Mouse (Mus musculus) liver, embryonic 11.5 days (tissue): ENCODE data around the gene Flt4. TPM values are rescaled to one million over a fixed set of nuclear protein-coding genes. Genes with fewer than 3 reads are reported as not detected.
"Not testable (repeated sequence)": the region's sequence is repeated elsewhere in the genome, so short reads cannot be mapped to it uniquely, and the experiment has no call there.

Experiments
- ATAC-seq: fragments of 200-750 bp; cut with Nextera tagmentation; replicated peaks from 2 replicates; pipeline ENCODE4 v1.8.0; 2017; ENCODE audit warnings: moderate number of reproducible peaks, mild to moderate bottlenecking, moderate TSS enrichment, moderate library complexity; ENCODE audit not compliant: low FRiP score
- DNase-seq: peaks from one replicate; pipeline ENCODE4 v3.0.0-alpha.2; 2017; ENCODE audit warnings: low spot score
- H3K27ac ChIP-seq: fragments of 300-500 bp; sonication (generic); 2 replicates; pipeline ENCODE4 v1.5.1; 2014; ENCODE audit warnings: mild to moderate bottlenecking, low read depth, low read length, control low read depth
- H3K27me3 ChIP-seq: fragments of 300-500 bp; sonication (generic); replicated peaks from 2 replicates; pipeline ENCODE4 v1.6.1; 2014; ENCODE audit warnings: low read length, mixed read lengths; ENCODE audit not compliant: control insufficient read depth, insufficient read depth
- H3K36me3 ChIP-seq: fragments of 300-500 bp; sonication (generic); 2 replicates; pipeline ENCODE4 v1.6.1; 2014; ENCODE audit warnings: mild to moderate bottlenecking, low read length, moderate library complexity, mixed read lengths; ENCODE audit not compliant: control insufficient read depth, insufficient read depth
- H3K4me1 ChIP-seq: fragments of 300-500 bp; sonication (generic); replicated peaks from 2 replicates; pipeline ENCODE4 v1.6.1; 2014; ENCODE audit warnings: low read length, mixed read lengths; ENCODE audit not compliant: control insufficient read depth, insufficient read depth
- H3K4me2 ChIP-seq: fragments of 300-500 bp; sonication (generic); 2 replicates; pipeline ENCODE4 v1.6.1; 2014; ENCODE audit warnings: mild to moderate bottlenecking, control low read depth, moderate library complexity
- H3K4me3 ChIP-seq: fragments of 300-500 bp; sonication (generic); 2 replicates; pipeline ENCODE4 v1.5.1; 2014; ENCODE audit warnings: low read depth, low read length, control low read depth
- H3K9ac ChIP-seq: fragments of 300-500 bp; sonication (generic); 2 replicates; pipeline ENCODE4 v1.6.1; 2014; ENCODE audit warnings: low read depth, low read length, control low read depth
- H3K9me3 ChIP-seq: fragments of 300-500 bp; sonication (generic); 2 replicates; pipeline ENCODE4 v1.6.1; 2016; ENCODE audit warnings: low read length, inconsistent platforms, mixed read lengths; ENCODE audit not compliant: control insufficient read depth
- WGBS: fragments of 180-500 bp; shearing (Covaris S2); extraction: QIAGEN DNeasy Blood & Tissue Kit; methylation state at CpG from one replicate; pipeline ENCODE4 v1.1.7; 2014; 5-methylcytosine and 5-hydroxymethylcytosine counted together
- polyA plus RNA-seq: library from polyadenylated mRNA; unstranded; fragments of >200 nt; fragmentation: Nextera tagmentation; extraction: Ambion mirVana; gene quantifications from 2 replicates; pipeline ENCODE4 v1.2.1, GENCODE M21; 2014

Flt4 gene
- 9.2 and 9.9 TPM in 2 replicates for polyA plus RNA-seq

DNA sequence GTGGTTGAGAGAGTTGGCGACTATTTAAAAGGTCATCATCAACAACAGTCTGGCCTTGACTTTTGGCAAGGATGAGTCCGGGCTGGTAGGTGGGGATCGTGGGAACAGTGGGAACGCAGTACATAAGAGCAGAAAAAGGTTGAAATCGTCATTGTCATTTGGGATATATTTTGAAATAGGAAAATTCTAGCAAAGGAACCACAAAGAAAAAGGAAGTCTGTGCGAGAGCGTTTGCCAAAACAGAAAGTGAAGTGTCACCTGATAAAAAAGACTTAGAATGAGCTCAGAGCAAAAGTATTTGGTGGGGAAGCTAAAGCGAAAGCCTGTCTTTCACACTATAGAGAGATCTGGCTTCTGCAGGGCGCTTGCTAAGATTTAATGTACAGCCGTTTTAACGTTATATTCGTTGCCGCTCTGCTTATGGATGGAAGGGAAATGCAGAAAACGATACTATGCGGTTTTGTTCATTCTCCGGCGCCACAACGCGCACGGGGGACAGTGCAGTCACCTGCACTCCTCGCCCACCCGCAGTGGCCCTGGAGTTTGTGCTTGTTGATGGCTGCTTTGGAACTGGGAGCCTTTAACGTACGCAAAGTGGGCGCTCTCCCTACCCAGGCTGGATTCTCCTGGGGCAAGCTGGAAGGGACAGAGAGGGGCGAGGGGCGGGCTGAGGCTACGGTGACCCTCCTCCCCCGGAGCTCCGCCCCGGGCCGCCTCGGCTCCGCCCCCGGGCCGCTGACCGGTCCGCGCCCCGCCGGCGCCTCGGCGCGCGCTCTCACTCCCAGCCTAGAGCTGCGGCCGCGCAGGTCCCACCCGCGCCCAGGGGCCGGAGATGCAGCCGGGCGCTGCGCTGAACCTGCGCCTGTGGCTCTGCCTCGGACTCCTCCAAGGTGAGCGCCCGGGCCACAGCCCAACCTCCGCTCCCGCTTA, at the start of gene Flt4:
Flt4 (plus strand) TSS at position 326 of the 930 bp plus-strand sequence.
- ATAC-seq: peak; percentile 63
- 5% methylated on average over 32 of the region's 61 CpGs for WGBS
- Histone ChIP-seq H3K27me3 (peaks cover 35% of the 10 kb centered on the region), H3K4me2 (peak within 1 kb of the TSS; percentile 68), H3K4me3 (peak within 1 kb of the TSS; percentile 48)
- not testable (repeated sequence) for H3K9ac ChIP-seq, H3K4me1 ChIP-seq, H3K36me3 ChIP-seq, DNase-seq, H3K9me3 ChIP-seq, H3K27ac ChIP-seq

- H3K9ac ChIP-seq, DNase-seq, H3K4me1 ChIP-seq, H3K36me3 ChIP-seq, ATAC-seq, H3K27ac ChIP-seq, H3K27me3 ChIP-seq, H3K4me2 ChIP-seq, H3K4me3 ChIP-seq, H3K9me3 ChIP-seq: not testable (repeated sequence)
- WGBS: 28% methylated on average over 2 of the region's 2 CpGs
Observed at GRCm38 (mm10) chr11:49575054-49575453, 34.0 kb upstream of the Flt4 start.

- H3K27ac ChIP-seq, H3K4me1 ChIP-seq, DNase-seq, H3K27me3 ChIP-seq, H3K9ac ChIP-seq, H3K4me2 ChIP-seq, ATAC-seq, H3K36me3 ChIP-seq, H3K4me3 ChIP-seq, H3K9me3 ChIP-seq: not testable (repeated sequence)
- 75% methylated on average over 8 of the region's 8 CpGs for WGBS
Observed at GRCm38 (mm10) chr11:49580452-49580851, 28.6 kb upstream of the Flt4 start.

DNA sequence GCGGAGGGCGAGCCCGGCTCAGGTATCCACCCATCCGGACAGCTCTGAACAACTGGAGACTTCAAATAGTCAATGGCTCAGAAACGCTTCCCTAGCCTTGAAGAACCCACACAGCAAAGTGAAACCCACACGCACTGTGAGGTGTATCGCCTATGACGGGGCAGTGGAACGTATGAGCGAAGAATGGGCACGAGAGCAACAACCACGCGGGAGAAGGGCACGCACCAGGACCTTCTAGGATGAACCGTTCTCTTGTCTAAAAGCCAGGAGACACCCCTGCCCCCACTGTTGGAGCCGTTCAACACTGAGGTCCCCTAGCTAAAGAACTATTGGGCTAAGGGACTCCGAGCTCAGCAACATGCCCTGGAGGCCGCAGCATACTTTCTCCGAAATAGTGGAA, 18.9 kb upstream of the Flt4 start:
- no peak overlapping the region for H3K27ac ChIP-seq
- no peaks in the 10 kb centered on the region for H3K27me3 ChIP-seq
- no peaks in the 10 kb centered on the region for H3K9me3 ChIP-seq
- ATAC-seq (no peak), DNase-seq (no peak)
- WGBS: 90% methylated on average over 19 of the region's 19 CpGs
- H3K36me3 ChIP-seq: no peaks in the 10 kb centered on the region
- no peak overlapping the region for H3K4me2 ChIP-seq
- no peaks in the 10 kb centered on the region for H3K4me1 ChIP-seq
- H3K9ac ChIP-seq: no peak overlapping the region
- H3K4me3 ChIP-seq: no peak overlapping the region

DNA sequence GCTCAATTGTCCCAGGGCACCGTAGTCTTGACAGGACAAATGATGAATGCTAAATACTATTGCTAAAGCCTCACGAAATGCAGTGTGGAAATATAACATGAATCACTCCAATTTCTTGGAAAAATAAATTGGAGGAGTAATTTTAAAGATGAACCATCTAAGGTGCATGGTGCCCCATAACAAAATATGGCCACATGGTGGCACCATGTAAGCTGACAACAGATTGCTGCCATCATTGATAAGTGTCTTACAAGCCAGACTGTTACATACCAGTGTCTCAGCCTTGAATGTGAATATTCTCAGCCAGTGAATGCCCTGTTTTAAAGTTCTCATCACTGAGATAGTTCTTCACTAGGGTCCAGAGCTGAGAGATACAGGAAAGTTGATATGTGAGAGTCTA, 11.9 kb upstream of the Flt4 start:
- H3K4me2 ChIP-seq, H3K9ac ChIP-seq, H3K36me3 ChIP-seq, H3K9me3 ChIP-seq, H3K4me3 ChIP-seq, DNase-seq, H3K4me1 ChIP-seq, H3K27me3 ChIP-seq, ATAC-seq, H3K27ac ChIP-seq: not testable (repeated sequence)
- 49% methylated on average over 2 of the region's 2 CpGs for WGBS

- not testable (repeated sequence) for ATAC-seq, H3K9me3 ChIP-seq, H3K9ac ChIP-seq, H3K4me2 ChIP-seq, H3K4me1 ChIP-seq, H3K36me3 ChIP-seq, H3K4me3 ChIP-seq, H3K27ac ChIP-seq, DNase-seq
- H3K27me3 ChIP-seq: peaks cover 32% of the 10 kb centered on the region
- WGBS: 75% methylated on average over 5 of the region's 5 CpGs
Observed at GRCm38 (mm10) chr11:49608306-49608705, 757 bp upstream of the Flt4 start.

- not testable (repeated sequence) for H3K9ac ChIP-seq, H3K9me3 ChIP-seq, H3K4me1 ChIP-seq, DNase-seq, H3K36me3 ChIP-seq, H3K27ac ChIP-seq, ATAC-seq
- Histone ChIP-seq H3K27me3 (peaks cover 35% of the 10 kb centered on the region), H3K4me3 (peak overlapping the region; percentile 48), H3K4me2 (peak overlapping the region; percentile 68)
- WGBS: 2% methylated on average over 49 of the region's 52 CpGs
Observed at GRCm38 (mm10) chr11:49609868-49610824, 1.1 kb downstream of the Flt4 start.

- 0 out of 2 replicates have a peak overlapping the region, but pooled peaks have one; percentile 7 for H3K4me2 ChIP-seq
Observed at GRCm38 (mm10) chr11:49611349-49611748, 2.3 kb downstream of the Flt4 start.

More at GRCm38 (mm10) chr11:49611349-49611748, 2.3 kb downstream of the Flt4 start:
- H3K36me3 ChIP-seq, DNase-seq, ATAC-seq, H3K4me3 ChIP-seq, H3K9ac ChIP-seq, H3K9me3 ChIP-seq, H3K4me1 ChIP-seq, H3K27ac ChIP-seq: not testable (repeated sequence)
- 28% methylated on average over 3 of the region's 3 CpGs for WGBS
- peaks cover 35% of the 10 kb centered on the region for H3K27me3 ChIP-seq
